Mouse (Mus musculus) adrenal gland, adult 18-20 months (tissue): ENCODE data around the gene Ddx43. TPM values are rescaled to one million over a fixed set of nuclear protein-coding genes. Genes with fewer than 3 reads are reported as not detected.

ENCODE experiments used
- DNase-seq, 2 experiments: peaks; one replicate each; pipeline ENCODE4 v3.0.0; 2021 to 2022; ENCODE audit warnings: low spot score in 2 of 2
- total RNA-seq, 2 experiments: library from RNA; stranded (reverse); gene quantifications; 1 replicate in 1 of 2; 2 replicates in 1 of 2; pipeline ENCODE4 v1.2.3; 2021

Gene Ddx43
- total RNA-seq, 2 experiments from 2014 or later = not detected

DNA sequence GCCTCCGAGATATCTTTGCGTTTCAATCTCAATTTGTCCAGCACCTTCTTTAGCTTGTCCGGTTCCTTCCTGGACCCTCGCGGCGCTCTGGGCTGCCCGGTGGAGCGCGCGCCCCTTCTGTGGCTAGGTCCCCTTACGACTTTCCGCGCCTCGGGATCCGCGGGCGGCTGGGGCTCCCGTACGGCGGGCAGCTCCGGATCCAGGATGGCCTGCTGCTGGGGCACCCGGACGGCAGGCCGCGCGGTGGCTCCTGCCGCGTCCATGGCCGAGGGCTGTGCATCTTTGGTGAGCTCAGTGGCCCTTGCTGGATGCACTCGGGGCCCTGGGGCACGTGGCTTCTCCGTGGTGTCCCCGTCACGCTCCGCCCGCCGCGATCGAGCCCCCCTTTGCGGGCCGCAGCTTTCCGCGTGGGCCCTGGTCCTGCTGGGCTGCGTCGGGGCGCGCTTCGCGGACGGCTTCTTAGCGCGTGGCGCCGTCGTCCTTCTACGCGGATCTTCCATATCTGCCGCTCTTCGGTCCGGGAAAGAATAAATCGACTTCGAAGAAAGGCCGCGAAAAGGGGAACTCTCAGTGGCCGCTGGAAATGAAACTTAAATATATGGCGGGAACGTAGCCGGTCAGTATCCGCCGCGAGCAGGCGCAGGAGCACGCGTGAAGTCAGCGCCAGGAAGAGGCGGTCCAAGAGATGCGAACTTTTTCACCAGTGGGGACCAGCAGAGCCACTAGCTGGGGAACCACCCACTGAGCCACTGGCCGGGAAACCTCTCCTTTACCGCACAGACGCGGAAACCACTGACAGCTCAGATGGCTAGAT is 47.2 kb downstream of the Ddx43 start, which contains the start of gene Cgas:
TSS of gene Cgas (minus strand) at position 659 of the 814 bp plus-strand sequence.
- DNase-seq = peak; percentile 42 to 55

DNA sequence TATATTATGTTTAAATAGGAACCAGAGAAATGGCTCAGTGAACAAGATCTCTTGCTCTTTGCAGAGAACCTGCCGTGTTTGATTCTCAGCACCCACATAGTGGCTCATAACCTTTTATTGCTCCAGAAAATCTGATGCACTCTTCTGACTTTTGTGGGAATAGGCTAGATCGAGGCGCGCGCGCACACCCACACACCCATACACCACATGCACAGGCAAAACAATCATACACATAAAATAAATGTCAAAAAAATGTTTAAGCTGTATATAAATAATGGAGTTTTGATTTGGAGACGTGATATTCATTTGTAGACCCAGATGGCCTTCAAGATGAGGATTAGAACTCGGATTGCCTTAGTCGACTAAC is 52.0 kb downstream of the Ddx43 start:
- DNase-seq = no peak

DNA sequence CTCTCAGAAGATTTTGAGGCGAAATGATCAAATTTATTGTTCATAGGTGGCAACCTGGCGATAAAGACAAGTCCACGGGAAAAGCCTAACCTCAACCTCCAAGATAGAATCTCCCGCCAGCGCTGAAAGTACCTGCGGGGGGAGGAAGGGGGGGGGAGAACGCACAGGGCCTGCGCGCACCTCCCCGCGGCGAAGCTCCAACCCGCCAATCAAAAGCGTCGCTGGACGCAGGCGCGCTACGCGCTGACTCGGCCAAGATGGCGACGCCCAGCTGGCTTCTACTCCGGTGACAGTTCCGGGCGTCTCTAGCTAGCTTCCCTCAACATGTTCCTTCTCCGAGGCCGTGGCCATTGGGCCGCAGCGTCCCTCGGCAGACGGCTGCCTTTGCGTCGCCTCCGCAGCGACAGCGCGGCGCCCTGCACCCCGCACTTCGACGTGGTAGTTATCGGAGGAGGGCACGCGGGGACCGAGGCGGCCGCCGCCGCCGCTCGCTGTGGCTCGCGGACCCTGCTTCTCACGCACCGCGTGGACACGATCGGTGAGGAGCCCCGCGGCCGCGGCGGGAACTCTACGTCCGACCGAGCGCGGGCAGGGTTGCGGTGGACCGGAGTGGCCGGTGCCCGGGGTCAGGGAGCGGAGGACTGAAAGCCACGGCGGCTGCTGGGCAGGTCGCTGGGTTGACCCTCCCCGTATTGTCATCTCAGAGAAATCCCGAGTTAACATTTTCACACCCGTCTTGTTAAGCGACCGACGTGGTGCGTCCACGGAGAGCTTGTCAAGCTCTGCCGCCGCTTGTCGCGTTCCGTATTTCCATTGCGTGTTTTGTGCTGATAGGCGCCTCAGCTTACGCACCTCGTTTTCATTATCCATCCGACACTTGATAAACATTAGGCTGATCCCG is 52.6 kb downstream of the Ddx43 start, which contains the start of the genes Mto1 and Gm17324:
TSS of gene Mto1 (plus strand) at position 236 of the 901 bp plus-strand sequence.
TSS of gene Gm17324 (minus strand) at position 814 of the 901 bp plus-strand sequence.
- DNase-seq = peak; percentile 89 to 90

DNA sequence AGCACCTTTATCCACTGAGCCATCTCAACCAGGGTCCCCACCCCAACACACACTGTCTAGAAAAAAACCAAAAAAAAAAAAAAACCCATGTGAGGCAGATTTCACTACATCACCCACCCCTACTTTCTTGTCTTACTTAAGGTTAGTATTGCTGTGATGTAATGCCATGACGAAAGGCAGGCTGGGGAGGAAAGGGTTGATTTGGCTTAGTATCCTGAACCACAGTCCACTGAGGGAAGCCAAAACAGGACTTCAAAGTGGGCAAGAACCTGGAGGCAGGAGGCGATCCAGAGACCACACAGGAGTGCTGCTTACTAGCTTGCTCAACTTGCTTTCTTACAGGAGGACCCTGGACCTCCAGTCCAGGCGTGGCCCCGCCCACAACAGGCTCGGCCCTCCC is 54.8 kb downstream of the Ddx43 start:
- DNase-seq = no peak

DNA sequence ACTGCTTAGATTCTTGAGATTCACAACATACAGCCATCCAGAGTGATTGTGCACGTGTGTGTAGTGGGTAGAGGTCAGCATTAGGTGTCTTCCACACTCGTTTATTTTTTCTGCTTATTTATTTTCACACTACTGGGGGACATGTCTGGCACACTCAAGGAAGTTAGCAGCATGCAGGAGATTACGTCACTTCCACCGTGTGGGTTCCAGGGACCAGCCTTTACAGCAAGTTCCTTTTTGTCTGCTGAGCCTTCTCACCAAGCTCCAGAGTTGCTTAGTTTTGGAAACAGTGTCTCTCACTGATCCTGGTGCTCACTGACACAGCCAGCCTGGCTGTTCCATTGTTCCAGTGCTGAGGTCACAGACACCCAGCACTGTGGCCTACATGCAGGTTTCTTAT is 55.8 kb downstream of the Ddx43 start:
- DNase-seq = no peak

DNA sequence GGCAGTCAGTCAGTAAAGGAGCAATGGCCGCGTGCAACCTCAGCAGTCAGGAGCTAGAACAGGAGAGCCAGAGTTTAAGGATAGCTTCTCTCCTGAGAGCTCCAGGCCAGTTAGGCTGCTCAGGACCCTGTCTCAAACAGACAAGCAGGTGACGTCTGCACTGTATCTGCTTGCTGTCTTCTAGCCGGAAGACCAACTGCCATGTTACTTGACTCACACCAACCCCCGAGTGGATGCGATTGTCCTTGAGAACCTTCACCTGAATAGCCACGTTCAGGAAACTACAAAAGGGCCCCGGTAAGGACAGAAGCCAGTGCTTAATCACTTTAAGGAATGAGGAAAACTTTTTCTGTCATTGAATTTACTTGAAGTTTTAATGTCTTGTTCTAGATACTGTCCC is 61.4 kb downstream of the Ddx43 start:
- DNase-seq = no peak

DNA sequence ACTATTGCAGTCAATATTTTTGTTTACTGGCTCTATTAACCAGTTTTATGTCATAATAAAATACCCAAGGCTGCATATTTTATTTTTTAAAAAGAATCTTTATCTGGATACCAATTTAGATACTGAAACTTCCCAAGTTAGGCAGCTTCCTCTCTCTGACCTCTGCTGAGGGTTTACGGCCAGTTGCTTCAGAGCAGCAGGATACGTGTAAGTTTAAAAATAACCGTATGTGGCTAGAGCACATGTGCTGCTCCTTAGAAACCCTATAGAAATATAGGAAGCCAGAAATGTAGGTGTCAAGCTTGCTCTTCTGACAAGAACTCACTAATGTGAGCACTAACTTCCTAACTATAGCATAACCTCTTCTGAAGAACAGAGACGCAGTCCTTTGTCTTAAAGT is 67.8 kb downstream of the Ddx43 start:
- DNase-seq = no peak

DNA sequence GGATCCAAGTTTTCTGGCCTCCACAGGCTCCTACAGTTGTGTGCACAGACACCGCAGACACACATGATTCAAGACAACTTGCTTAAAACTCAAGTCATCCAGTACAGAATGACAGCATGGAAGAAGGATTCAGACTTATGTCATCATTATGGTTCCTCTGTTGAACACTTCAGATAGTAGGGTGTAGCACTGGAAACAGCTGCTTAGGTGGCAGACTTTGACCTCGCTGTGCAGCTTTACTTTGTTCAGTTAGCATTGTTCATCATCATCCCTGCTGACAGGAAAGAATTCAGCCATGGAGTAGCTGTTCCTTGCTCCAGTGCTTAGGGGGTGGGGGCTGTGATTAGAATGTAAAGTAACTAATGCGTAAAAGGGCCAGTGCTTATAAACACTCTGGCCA is 70.1 kb downstream of the Ddx43 start:
- DNase-seq = no peak

Other genes with a start within 250 kb of the Ddx43 start
- 10 to 100 TPM; 52.4 to 87.4 TPM for gene Gsta4, start 213.0 kb upstream of the Ddx43 start, total RNA-seq
- gene Gsta1, start 165.1 kb upstream of the Ddx43 start, total RNA-seq = not detected
- gene Gm3776, start 138.6 kb upstream of the Ddx43 start, total RNA-seq = not detected
- under 1 TPM in 1 of 2 experiments, not detected in 1; 0.76 TPM for gene Gm10639, start 105.9 kb upstream of the Ddx43 start, total RNA-seq
- not detected for gene Omt2a, start 81.0 kb upstream of the Ddx43 start, total RNA-seq
- not detected for gene Omt2b, start 68.2 kb upstream of the Ddx43 start, total RNA-seq
- gene Gsta2, start 40.0 kb upstream of the Ddx43 start, total RNA-seq = 1 to 10 TPM in 1 of 2 experiments, under 1 TPM in 1; 0.42 to 9.7 TPM
- gene Dppa5a, start 27.6 kb upstream of the Ddx43 start, total RNA-seq = not detected
- gene Ooep, start 17.1 kb upstream of the Ddx43 start, total RNA-seq = not detected
- under 1 TPM; 0.66 to 0.90 TPM for gene Cgas, start 47.5 kb downstream of the Ddx43 start, total RNA-seq
- gene Mto1, start 52.4 kb downstream of the Ddx43 start, total RNA-seq = 10 to 100 TPM; 27.2 to 29.2 TPM
- not detected for gene Gm17324, start 53.0 kb downstream of the Ddx43 start, total RNA-seq
- gene Eef1a1, start 93.4 kb downstream of the Ddx43 start, total RNA-seq = 1,000 to 10,000 TPM; 6,346 to 6,879 TPM
- 1 to 10 TPM; 5.2 to 9.8 TPM for gene Slc17a5, start 192.3 kb downstream of the Ddx43 start, total RNA-seq
- gene Cd109, start 219.8 kb downstream of the Ddx43 start, total RNA-seq = under 1 TPM; 0.07 to 0.19 TPM